Mouse (Mus musculus): ENCODE measurements around the gene Cntnap5a.
"Not testable (repeated sequence)": the region's sequence is repeated elsewhere in the genome, so short reads cannot be mapped to it uniquely, and the experiment has no call there.

Gene Cntnap5a

GRCm38 (mm10) chr1:116044083-116044482, 359.5 kb downstream of the Cntnap5a start:
- no peak for DNase-seq (ENCODE audit: extremely low spot score)

DNA sequence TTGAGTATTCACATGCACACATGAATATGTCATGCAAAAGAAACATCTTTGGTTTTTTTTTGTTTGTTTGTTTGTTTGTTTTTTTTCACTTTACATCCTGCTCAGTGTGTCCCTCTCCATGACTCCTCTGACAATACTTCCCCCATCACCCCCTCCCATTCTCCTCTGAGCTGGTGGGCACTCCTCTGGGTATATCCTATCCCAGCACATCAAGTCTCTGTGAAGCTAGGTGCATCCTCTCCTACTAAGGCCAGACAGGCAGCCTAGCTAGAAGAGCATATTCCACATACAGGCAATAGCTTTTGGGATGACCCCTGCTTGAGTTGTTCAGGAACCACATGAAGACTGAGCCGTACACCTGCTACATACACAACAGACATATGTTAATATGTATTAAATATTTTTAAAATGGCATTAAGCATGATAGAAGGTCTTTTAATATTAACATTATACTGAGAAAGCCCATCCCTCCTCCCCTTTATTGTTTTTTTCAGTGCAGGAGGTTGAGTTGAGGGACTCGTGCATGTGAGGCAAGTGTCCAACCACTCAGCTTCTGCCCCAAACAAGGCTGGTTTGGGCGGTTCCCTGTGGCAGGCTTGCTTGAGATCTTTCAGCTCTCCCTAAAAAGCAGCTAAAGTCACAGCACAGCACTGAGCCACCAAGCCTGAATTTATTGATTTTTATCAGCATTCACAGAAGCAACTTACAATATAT, 422.6 kb downstream of the Cntnap5a start:
- DNase-seq (ENCODE audit: extremely low spot score): no peak

GRCm38 (mm10) chr1:116107724-116108058, 423.1 kb downstream of the Cntnap5a start:
- DNase-seq (ENCODE audit: extremely low spot score): no peak

- no peak for DNase-seq (ENCODE audit: extremely low spot score)
Observed at GRCm38 (mm10) chr1:116108381-116108780, 423.8 kb downstream of the Cntnap5a start.

- DNase-seq (ENCODE audit: extremely low spot score): no peak
Observed at GRCm38 (mm10) chr1:116125767-116126166, 441.2 kb downstream of the Cntnap5a start.

DNA sequence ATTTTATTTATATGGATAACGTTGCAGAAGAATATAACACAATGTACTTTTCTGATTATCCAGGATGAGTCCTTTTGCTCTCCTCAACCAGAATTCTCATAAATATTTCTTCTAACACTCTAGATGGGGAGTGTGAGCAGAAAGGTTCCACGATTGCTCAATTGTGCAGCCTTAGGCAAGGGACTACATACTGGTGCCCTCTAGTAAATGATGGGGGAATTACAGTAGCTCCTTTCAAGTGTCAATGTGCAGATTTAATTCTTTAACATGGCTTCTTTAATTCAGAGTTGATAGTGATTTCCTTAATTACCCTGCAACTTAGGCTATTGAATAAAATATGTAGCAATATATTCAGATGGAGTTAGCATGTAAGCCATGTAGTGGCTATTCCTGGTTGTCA, 442.5 kb downstream of the Cntnap5a start:
- no peak for DNase-seq (ENCODE audit: extremely low spot score)

GRCm38 (mm10) chr1:116128450-116129246, 444.1 kb downstream of the Cntnap5a start:
- no peak for DNase-seq (ENCODE audit: extremely low spot score)

- DNase-seq (ENCODE audit: extremely low spot score): no peak
Observed at GRCm38 (mm10) chr1:116132471-116132870, 447.9 kb downstream of the Cntnap5a start.

DNA sequence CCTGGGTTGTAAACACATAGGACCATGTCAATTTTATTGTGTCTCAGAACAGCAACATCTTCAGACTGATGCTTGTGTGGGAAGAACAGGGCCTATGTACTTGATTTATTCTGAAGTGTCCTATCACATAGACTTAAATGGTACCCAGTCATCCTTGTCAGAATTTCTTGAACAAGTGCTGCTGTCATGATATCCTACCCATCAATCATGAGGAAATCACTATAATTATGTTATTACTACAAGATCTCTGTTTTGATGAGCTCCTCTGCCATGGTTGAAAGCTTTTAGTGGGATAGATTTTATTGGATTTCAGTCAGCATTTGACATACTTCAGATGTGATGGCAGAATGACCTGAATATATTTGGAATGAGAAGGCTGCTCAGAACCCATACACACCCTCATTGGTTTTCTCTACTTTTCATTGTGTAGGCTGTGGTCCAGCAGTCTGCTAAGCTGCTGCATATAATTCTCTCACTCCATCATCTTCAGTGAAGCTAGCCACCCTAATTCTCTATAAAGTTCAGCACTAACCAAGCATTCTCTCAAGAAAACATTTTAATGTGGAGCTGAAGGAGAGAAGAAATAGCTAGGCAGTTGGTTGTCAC, 465.3 kb downstream of the Cntnap5a start:
- DNase-seq (ENCODE audit: extremely low spot score): no peak

- no peak for DNase-seq (ENCODE audit: extremely low spot score)
Observed at GRCm38 (mm10) chr1:116184471-116184870, 499.9 kb downstream of the Cntnap5a start.

- not testable (repeated sequence) for DNase-seq (ENCODE audit: extremely low spot score)
Observed at GRCm38 (mm10) chr1:116188142-116188541, 503.6 kb downstream of the Cntnap5a start.

DNA sequence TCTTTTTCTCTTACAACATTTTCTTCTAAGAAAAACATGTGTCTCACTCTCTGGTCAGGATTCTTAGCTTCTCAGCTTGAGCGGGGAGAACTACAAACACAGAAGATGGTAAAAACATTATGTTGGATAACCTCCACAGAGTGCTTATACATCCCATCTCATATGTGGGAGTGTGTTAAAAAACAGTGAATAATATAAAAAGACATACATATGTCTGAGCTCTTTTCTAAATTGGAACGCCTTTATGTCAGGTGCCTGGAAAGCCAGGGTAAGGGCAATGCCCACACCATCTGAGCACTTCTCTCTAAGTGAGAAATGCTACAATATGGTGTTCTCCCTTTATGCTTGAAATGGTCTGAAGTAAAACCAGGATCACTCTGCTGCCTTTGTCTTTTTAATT, 507.7 kb downstream of the Cntnap5a start:
- DNase-seq (ENCODE audit: extremely low spot score): no peak

- DNase-seq (ENCODE audit: extremely low spot score): no peak
Observed at GRCm38 (mm10) chr1:116216883-116217282, 532.3 kb downstream of the Cntnap5a start.

GRCm38 (mm10) chr1:116240538-116240937, 556.0 kb downstream of the Cntnap5a start:
- no peak for DNase-seq (ENCODE audit: extremely low spot score)

GRCm38 (mm10) chr1:116243856-116244255, 559.3 kb downstream of the Cntnap5a start:
- DNase-seq (ENCODE audit: extremely low spot score): no peak

- no peak for DNase-seq (ENCODE audit: extremely low spot score)
Observed at GRCm38 (mm10) chr1:116281144-116281543, 596.6 kb downstream of the Cntnap5a start.

GRCm38 (mm10) chr1:116283968-116284367, 599.4 kb downstream of the Cntnap5a start:
- no peak for DNase-seq (ENCODE audit: extremely low spot score)

GRCm38 (mm10) chr1:116306555-116306954, 622.0 kb downstream of the Cntnap5a start:
- no peak for DNase-seq (ENCODE audit: extremely low spot score)

- DNase-seq (ENCODE audit: extremely low spot score): no peak
Observed at GRCm38 (mm10) chr1:116311512-116311911, 627.0 kb downstream of the Cntnap5a start.

DNA sequence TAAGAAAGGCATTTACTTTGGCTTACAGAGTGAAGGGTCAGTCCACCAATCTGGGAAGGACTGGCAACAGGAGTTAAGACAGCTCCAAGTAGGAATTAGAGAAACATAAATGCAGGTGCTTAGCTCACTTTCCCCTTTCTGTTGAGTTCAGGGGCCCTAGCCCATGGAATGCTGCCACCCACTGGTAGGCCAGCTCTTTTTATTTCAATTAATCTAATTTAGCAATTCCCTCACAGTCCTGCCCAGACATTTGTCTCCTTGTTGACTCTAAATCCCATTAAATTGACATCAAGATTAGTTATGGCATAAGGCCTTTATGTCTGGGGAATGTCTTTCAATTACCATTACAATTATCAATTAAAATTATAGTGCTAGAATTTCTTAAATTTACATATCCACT, 628.7 kb downstream of the Cntnap5a start:
- DNase-seq (ENCODE audit: extremely low spot score): peak; percentile 2

- no peak for DNase-seq (ENCODE audit: extremely low spot score)
Observed at GRCm38 (mm10) chr1:116324505-116324904, 639.9 kb downstream of the Cntnap5a start.

- no peak for DNase-seq (ENCODE audit: extremely low spot score)
Observed at GRCm38 (mm10) chr1:116353669-116354068, 669.1 kb downstream of the Cntnap5a start.

- DNase-seq (ENCODE audit: extremely low spot score): no peak
Observed at GRCm38 (mm10) chr1:116365606-116366005, 681.0 kb downstream of the Cntnap5a start.

Measured in embryo, embryonic 9.5 days (tissue).